Mouse (Mus musculus): ENCODE results near the gene Fut2. TPM values are rescaled to one million over a fixed set of nuclear protein-coding genes. Genes with fewer than 3 reads are reported as not detected.

The Fut2 gene
- polyA plus RNA-seq, 1 experiment from 2014 or later, result 35.1 TPM

GRCm38 (mm10) chr7:45635711-45636688 is 30.2 kb downstream of the Fut2 start:
- H3K27me3 ChIP-seq (ENCODE audit: control insufficient read depth, insufficient read depth, low read length), result no peaks in the 10 kb centered on the region
- no peak overlapping the region for H3K4me2 ChIP-seq (replicated peaks; ENCODE audit: low read depth)
- no peak overlapping the region for H3K4me3 ChIP-seq (ENCODE audit: low read depth, low read length)
- no peak for TF ChIP-seq CTCF (IDR thresholded peaks at IDR 0.05; ENCODE audit: low read depth)
- TF ChIP-seq EP300 (optimal IDR thresholded peaks at IDR 0.05), result no peak
- ATAC-seq (ENCODE audit: low FRiP score, low TSS enrichment), result no peak
- H3K4me1 ChIP-seq (replicated peaks; ENCODE audit: control insufficient read depth, insufficient read depth), result peaks cover 7% of the 10 kb centered on the region
- H3K27ac ChIP-seq (replicated peaks), result peak overlapping the region; percentile 18; the same call in 1 of the 2 replicates
- WGBS, result 71% methylated on average over 15 of the region's 15 CpGs
- H3K9me3 ChIP-seq (ENCODE audit: control insufficient read depth, low read length), result no peaks in the 10 kb centered on the region
- DNase-seq (ENCODE audit: low spot score), result no peak
- H3K36me3 ChIP-seq (ENCODE audit: control insufficient read depth, insufficient read depth, low read length), result 0 out of 2 replicates have a peak, but pooled peaks cover 2% of the 10 kb centered on the region
- H3K9ac ChIP-seq (ENCODE audit: low read length), result no peak overlapping the region

- WGBS, result 88% methylated on average over 11 of the region's 11 CpGs
- DNase-seq (ENCODE audit: low spot score), result no peak
These were observed 31.1 kb downstream of the Fut2 start for GRCm38 (mm10) chr7:45634946-45635681.

GRCm38 (mm10) chr7:45632499-45632898 is 33.7 kb downstream of the Fut2 start:
- no peak for TF ChIP-seq EP300 (optimal IDR thresholded peaks at IDR 0.05)
- TF ChIP-seq CTCF (IDR thresholded peaks at IDR 0.05; ENCODE audit: low read depth), result peak; percentile 62
- peak; percentile 81 for DNase-seq (ENCODE audit: low spot score)
- Histone ChIP-seq H3K27ac (replicated peaks) (no peak overlapping the region), H3K4me2 (replicated peaks; ENCODE audit: low read depth) (peak overlapping the region; percentile 41), H3K4me1 (replicated peaks; ENCODE audit: control insufficient read depth, insufficient read depth) (peaks cover 2% of the 10 kb centered on the region; the same call in 1 of the 2 replicates), H3K4me3 (ENCODE audit: low read depth, low read length) (no peak overlapping the region; the same call in 1 of the 2 replicates), H3K27me3 (ENCODE audit: control insufficient read depth, insufficient read depth, low read length) (no peaks in the 10 kb centered on the region), H3K9me3 (ENCODE audit: control insufficient read depth, low read length) (no peaks in the 10 kb centered on the region), H3K36me3 (ENCODE audit: control insufficient read depth, insufficient read depth, low read length) (0 out of 2 replicates have a peak, but pooled peaks cover 2% of the 10 kb centered on the region), H3K9ac (ENCODE audit: low read length) (peak overlapping the region; percentile 31)
- peak; percentile 39; the same call in 1 of the 2 replicates for ATAC-seq (ENCODE audit: low FRiP score, low TSS enrichment)
- WGBS, result 16% methylated on average over 35 of the region's 35 CpGs

More at GRCm38 (mm10) chr7:45634946-45635681, 31.1 kb downstream of the Fut2 start:
- ATAC-seq (ENCODE audit: low FRiP score, low TSS enrichment), result no peak
- Histone ChIP-seq H3K9me3 (ENCODE audit: control insufficient read depth, low read length) (no peaks in the 10 kb centered on the region), H3K4me3 (ENCODE audit: low read depth, low read length) (no peak overlapping the region), H3K27me3 (ENCODE audit: control insufficient read depth, insufficient read depth, low read length) (no peaks in the 10 kb centered on the region), H3K36me3 (ENCODE audit: control insufficient read depth, insufficient read depth, low read length) (0 out of 2 replicates have a peak, but pooled peaks cover 2% of the 10 kb centered on the region), H3K27ac (replicated peaks) (no peak overlapping the region), H3K9ac (ENCODE audit: low read length) (no peak overlapping the region), H3K4me2 (replicated peaks; ENCODE audit: low read depth) (no peak overlapping the region), H3K4me1 (replicated peaks; ENCODE audit: control insufficient read depth, insufficient read depth) (peaks cover 5% of the 10 kb centered on the region; the same call in 1 of the 2 replicates)
- TF ChIP-seq EP300 (optimal IDR thresholded peaks at IDR 0.05), result no peak
- TF ChIP-seq CTCF (IDR thresholded peaks at IDR 0.05; ENCODE audit: low read depth), result no peak

- 80% methylated on average over 23 of the region's 23 CpGs for WGBS
- Histone ChIP-seq H3K27ac (replicated peaks) (no peak overlapping the region), H3K36me3 (ENCODE audit: control insufficient read depth, insufficient read depth, low read length) (no peaks in the 10 kb centered on the region), H3K4me1 (replicated peaks; ENCODE audit: control insufficient read depth, insufficient read depth) (peaks cover 2% of the 10 kb centered on the region; the same call in 1 of the 2 replicates), H3K4me2 (replicated peaks; ENCODE audit: low read depth) (no peak overlapping the region), H3K4me3 (ENCODE audit: low read depth, low read length) (no peak overlapping the region), H3K27me3 (ENCODE audit: control insufficient read depth, insufficient read depth, low read length) (no peaks in the 10 kb centered on the region), H3K9me3 (ENCODE audit: control insufficient read depth, low read length) (no peaks in the 10 kb centered on the region), H3K9ac (ENCODE audit: low read length) (no peak overlapping the region)
- DNase-seq (ENCODE audit: low spot score) (no peak), ATAC-seq (ENCODE audit: low FRiP score, low TSS enrichment) (no peak)
- TF ChIP-seq EP300 (optimal IDR thresholded peaks at IDR 0.05), result no peak
- no peak for TF ChIP-seq CTCF (IDR thresholded peaks at IDR 0.05; ENCODE audit: low read depth)
These were observed 35.9 kb downstream of the Fut2 start for GRCm38 (mm10) chr7:45630064-45630907.

All from stomach, postnatal 0 days (tissue).